Mouse (Mus musculus): ENCODE measurements at regions not wholly inside any gene's neighbourhood (a gene's known extent, or its start where the extent isn't known, plus 50 kb on each side); places are given as distances from the start of the nearest gene placed in this dataset.
A peak's percentile ranks its signal among the peaks of the same experiment; 100 is the strongest.

DNA sequence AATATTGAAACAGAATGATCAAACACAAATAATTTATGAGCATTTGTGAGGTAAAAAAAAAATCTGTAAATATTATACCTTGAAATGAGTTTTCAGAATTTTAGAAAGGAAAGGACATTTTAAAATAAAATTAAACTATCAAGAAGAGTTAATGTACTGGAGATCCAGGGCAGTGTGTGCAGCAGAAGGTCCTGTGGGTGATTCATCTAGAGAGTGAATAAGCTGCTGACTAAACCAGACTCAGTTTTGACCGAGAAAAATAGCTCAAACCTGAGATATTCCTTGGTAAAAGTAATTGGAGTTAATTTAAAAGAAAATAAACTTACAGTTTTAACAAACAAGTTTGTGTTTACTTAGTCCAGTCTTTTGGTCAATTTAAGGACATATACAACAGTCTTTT is 1118.6 kb upstream of the Celf2 start:
- H3K4me3 ChIP-seq (replicated peaks), result no peak overlapping the region
- 81% methylated on average over 1 of the region's 1 CpGs for WGBS
- no peaks in the 10 kb centered on the region for H3K36me3 ChIP-seq
- no peak for ATAC-seq
- no peak overlapping the region for H3K4me2 ChIP-seq (replicated peaks)
- H3K9me3 ChIP-seq, result no peaks in the 10 kb centered on the region
- H3K4me1 ChIP-seq (replicated peaks), result no peaks in the 10 kb centered on the region
- H3K27ac ChIP-seq, result no peak overlapping the region
- no peak overlapping the region for H3K9ac ChIP-seq
- no peaks in the 10 kb centered on the region for H3K27me3 ChIP-seq (replicated peaks)

DNA sequence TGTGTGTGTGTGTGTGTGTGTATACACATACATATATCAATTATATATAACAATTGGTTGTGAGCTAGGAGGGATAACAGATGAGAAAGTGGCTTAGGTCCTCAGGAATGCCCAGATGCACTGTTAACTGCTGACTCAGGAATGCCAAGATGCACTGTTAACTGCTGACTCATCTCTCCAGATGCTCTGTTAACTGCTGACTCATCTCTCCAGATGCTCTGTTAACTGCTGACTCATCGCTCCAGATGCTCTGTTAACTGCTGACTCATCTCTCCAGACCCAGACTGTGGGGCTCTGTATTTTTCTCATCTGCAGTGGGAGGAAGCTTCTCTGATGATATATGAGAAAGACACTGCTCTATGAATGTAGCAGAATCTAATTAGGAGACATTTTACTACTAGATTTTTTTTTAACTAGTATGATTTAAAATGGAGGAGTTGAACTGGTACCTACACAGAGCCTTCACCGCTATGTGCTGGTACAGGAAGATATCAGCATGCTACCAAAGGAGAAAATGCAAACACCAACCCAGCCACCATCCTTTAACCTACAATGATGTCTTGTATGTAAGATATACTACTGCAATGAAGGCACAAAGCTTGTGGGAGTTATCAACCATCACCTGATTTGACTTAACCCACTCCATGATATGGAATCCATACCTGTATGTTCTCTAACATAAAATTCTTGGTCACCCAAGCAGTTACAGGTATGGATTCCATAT is 1119.3 kb upstream of the Celf2 start:
- no peak for ATAC-seq
- Histone ChIP-seq H3K9ac (no peak overlapping the region), H3K9me3 (no peaks in the 10 kb centered on the region), H3K36me3 (no peaks in the 10 kb centered on the region), H3K27me3 (replicated peaks) (no peaks in the 10 kb centered on the region), H3K27ac (no peak overlapping the region), H3K4me1 (replicated peaks) (no peaks in the 10 kb centered on the region), H3K4me2 (replicated peaks) (no peak overlapping the region), H3K4me3 (replicated peaks) (no peak overlapping the region)
- WGBS, result 89% methylated on average over 2 of the region's 2 CpGs

DNA sequence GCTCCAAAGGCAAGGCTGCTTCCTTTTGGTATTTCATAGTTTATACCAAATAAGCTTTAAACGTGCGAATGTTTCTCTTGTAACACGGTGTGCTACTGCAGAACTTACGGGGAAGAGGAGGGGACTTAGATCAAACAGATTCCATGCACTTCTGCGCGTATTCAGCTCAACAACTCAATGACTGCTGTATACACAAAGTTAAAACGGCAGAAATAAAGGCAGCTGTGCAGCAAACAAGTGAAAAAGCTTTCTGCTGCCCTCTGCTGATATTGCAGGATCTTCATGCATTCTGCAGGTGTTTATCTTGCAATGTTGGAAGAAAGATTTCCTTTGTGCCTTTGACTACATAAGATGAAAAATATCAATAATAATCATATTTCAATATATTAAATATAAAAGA is 1128.7 kb upstream of the Celf2 start:
- Histone ChIP-seq H3K4me2 (replicated peaks) (0 out of 2 replicates have a peak overlapping the region, but pooled peaks have one; percentile 34), H3K9me3 (no peaks in the 10 kb centered on the region), H3K27ac (no peak overlapping the region), H3K27me3 (replicated peaks) (no peaks in the 10 kb centered on the region), H3K9ac (no peak overlapping the region), H3K4me3 (replicated peaks) (no peak overlapping the region), H3K4me1 (replicated peaks) (no peaks in the 10 kb centered on the region), H3K36me3 (no peaks in the 10 kb centered on the region)
- ATAC-seq, result no peak
- 14% methylated on average over 7 of the region's 7 CpGs for WGBS

DNA sequence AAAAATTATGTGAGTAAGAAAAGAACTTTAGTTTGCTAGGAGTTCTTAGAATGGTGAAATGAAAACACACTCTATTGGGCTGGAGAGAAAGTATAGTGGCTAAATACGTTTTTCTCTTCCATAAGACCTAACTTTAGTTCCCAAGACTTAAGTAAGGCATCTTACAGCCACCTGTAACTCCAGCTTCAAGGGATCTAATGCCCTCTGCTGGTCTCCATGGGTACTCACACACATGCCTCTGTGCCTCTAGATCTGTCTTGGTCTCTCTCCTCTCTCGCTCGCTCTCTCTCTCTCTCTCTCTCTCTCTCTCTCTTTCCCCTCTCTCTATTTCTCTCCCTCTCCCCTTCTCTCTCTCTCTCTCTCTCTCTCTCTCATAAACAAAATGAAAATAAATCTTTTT is 1129.9 kb upstream of the Celf2 start:
- Histone ChIP-seq H3K4me2 (replicated peaks) (no peak overlapping the region), H3K27ac (no peak overlapping the region), H3K27me3 (replicated peaks) (no peaks in the 10 kb centered on the region), H3K9me3 (no peaks in the 10 kb centered on the region), H3K4me3 (replicated peaks) (no peak overlapping the region), H3K36me3 (no peaks in the 10 kb centered on the region), H3K4me1 (replicated peaks) (no peaks in the 10 kb centered on the region), H3K9ac (no peak overlapping the region)
- WGBS, result 58% methylated on average over 3 of the region's 3 CpGs
- no peak for ATAC-seq

DNA sequence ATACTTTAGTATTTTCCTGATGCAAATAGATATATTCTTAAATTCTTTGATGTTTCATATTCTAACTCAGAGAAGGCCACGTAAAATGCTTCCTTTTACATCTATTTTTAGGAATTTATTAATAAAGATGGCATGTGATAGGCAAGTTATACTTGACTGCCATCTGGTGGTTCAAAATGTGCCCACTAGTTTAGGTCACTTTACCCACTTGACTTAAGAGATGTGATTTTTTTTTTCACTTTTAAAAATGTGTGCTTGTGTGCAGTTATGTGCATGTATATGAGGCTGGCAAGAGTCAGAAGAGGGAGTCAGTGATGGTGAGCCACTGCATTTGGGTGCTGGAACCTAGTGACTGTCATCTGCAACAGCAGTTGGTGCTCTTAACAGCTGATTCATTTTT is 1136.1 kb upstream of the Celf2 start:
- Histone ChIP-seq H3K4me2 (replicated peaks) (no peak overlapping the region), H3K4me1 (replicated peaks) (no peaks in the 10 kb centered on the region), H3K27me3 (replicated peaks) (no peaks in the 10 kb centered on the region), H3K36me3 (no peaks in the 10 kb centered on the region), H3K27ac (no peak overlapping the region), H3K9me3 (no peaks in the 10 kb centered on the region), H3K4me3 (replicated peaks) (no peak overlapping the region), H3K9ac (no peak overlapping the region)
- ATAC-seq, result no peak
- 34% methylated on average over 1 of the region's 1 CpGs for WGBS

DNA sequence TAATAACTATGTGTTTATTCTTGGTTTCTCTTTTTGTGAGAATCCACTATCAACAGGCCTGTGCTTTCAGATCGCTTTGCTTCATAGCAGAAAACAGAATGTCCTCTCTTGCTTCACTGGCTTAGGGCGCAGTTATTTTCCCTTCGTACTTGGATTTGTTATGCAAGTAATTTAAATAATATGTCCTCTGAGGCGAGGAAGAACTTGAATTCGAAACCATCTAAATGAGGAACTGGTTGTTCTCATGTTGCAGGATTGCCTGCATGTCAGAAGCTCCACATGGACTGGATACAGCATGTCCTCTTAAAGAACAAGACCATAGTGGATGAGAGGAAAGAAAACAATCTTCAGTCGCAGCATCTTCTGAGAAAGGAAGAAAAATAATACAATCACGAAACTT is 1151.2 kb upstream of the Celf2 start:
- Histone ChIP-seq H3K9me3 (no peaks in the 10 kb centered on the region), H3K27me3 (replicated peaks) (no peaks in the 10 kb centered on the region), H3K36me3 (no peaks in the 10 kb centered on the region), H3K9ac (no peak overlapping the region), H3K4me1 (replicated peaks) (no peaks in the 10 kb centered on the region), H3K4me2 (replicated peaks) (no peak overlapping the region), H3K4me3 (replicated peaks) (no peak overlapping the region), H3K27ac (no peak overlapping the region)
- no peak for ATAC-seq
- 82% methylated on average over 7 of the region's 7 CpGs for WGBS

DNA sequence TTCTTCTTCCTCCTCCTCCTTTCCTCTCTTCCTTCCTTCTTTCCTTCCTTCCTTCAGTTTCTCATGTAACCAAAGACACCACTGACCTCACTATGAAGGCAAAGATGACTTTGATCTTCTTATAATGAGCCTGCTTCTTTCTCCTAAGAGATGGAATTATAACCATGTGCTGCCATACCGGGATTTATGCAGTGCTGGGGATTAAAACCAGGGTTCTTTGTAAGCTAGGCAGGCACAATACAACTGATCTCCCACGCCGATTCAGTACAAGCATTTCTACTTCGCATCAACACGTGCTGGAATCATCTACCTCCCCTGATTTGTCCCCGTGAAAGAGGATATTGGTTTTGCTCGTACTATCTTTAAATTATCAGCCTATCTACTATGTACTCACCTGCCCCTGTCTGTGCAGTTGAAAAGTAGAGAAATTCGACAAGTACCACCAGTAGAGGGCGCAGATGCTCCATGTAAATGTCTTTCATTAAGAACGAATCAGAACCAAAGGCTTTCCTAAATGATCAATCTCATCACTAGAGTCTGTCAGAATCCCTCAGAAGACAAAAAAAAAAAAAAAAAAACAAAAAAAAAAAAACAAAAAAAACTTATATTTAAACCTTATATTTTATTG is 1164.5 kb upstream of the Celf2 start:
- no peak overlapping the region for H3K9ac ChIP-seq
- H3K27me3 ChIP-seq (replicated peaks), result no peaks in the 10 kb centered on the region
- 15% methylated on average over 10 of the region's 10 CpGs for WGBS
- no peaks in the 10 kb centered on the region for H3K36me3 ChIP-seq
- H3K27ac ChIP-seq, result no peak overlapping the region
- H3K9me3 ChIP-seq, result no peaks in the 10 kb centered on the region
- H3K4me1 ChIP-seq (replicated peaks), result no peaks in the 10 kb centered on the region
- H3K4me3 ChIP-seq (replicated peaks), result no peak overlapping the region
- 0 out of 2 replicates have a peak, but pooled peaks have one; percentile 47 for ATAC-seq
- H3K4me2 ChIP-seq (replicated peaks), result no peak overlapping the region

DNA sequence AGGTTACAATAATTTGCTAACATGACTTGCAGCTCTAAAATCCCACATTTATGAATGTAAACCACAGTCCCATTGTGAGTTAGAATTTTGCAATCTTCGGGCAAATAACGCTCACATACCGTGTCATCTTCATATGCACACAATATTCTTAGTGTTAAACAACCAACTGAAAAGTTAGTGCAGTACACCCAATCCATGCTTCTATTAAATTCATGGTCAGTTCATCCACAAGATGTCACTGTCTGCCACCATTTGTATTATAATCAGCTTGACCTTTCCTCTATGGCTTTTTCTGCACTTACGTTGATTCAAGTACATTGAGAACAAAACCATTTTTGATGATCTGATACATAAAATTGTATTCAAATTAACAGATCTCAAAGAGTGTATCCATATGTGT is 1166.2 kb upstream of the Celf2 start:
- Histone ChIP-seq H3K36me3 (no peaks in the 10 kb centered on the region), H3K4me2 (replicated peaks) (no peak overlapping the region), H3K9ac (no peak overlapping the region), H3K27ac (no peak overlapping the region), H3K9me3 (no peaks in the 10 kb centered on the region), H3K4me1 (replicated peaks) (no peaks in the 10 kb centered on the region), H3K27me3 (replicated peaks) (no peaks in the 10 kb centered on the region), H3K4me3 (replicated peaks) (no peak overlapping the region)
- ATAC-seq, result no peak
- 64% methylated on average over 4 of the region's 4 CpGs for WGBS

DNA sequence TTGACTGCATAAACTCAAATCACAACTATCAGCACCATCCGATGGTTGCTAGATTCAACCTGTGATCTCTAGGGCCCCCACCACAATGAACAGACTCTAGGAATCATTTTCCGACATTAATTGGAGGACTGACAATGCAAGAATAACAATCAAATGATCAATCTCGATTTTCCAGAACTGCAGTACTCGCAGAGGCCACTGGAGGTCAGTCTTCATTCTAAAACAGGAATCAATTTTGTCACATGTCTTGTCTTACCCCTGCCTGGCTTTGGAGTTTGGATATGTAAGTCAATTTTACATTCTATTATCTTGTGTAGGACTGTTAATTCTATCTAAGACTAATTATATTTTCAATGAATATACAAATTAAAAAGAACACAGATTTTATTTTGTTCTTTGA is 1167.2 kb upstream of the Celf2 start:
- no peak overlapping the region for H3K4me2 ChIP-seq (replicated peaks)
- WGBS, result 13% methylated on average over 4 of the region's 4 CpGs
- no peaks in the 10 kb centered on the region for H3K36me3 ChIP-seq
- H3K4me1 ChIP-seq (replicated peaks), result no peaks in the 10 kb centered on the region
- no peaks in the 10 kb centered on the region for H3K9me3 ChIP-seq
- H3K9ac ChIP-seq, result no peak overlapping the region
- no peak for ATAC-seq
- no peak overlapping the region for H3K27ac ChIP-seq
- H3K27me3 ChIP-seq (replicated peaks), result no peaks in the 10 kb centered on the region
- H3K4me3 ChIP-seq (replicated peaks), result no peak overlapping the region

DNA sequence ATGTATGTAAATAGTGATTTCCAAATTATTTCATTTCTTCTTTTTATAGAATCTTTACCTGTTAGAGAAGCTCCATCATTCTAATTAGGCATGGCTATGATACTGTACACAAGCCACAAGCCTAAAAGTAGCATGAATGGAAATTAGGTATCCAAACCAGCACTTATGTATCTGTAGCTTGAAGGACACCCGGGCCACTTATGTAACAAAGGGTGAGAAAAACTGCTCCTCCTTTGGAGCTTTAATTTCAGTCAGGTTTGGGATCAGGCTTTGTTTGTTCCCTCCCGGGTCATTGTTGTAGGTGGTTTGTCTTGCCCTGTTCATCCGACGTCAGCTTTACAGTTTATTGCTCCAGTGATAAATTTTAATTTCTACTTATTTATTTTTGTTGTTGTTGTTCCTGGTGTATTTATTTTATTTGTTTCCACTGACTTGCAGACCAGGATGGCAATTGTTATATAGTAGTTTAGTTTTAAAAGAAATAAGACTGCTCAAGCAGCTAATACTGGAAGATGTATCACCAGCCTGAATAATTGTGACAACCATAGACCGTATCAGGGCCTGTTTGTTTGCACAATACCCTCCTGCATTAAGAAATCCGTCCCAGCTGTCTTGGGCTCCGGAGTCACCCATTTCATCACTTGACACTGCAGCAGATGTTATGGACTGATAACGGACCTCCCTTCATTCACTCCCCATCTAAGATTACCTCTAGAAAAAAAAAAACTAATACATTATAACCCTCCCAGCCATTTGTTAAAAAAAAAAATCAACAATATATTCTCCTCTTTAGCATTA is 1181.7 kb upstream of the Celf2 start:
- H3K4me2 ChIP-seq (replicated peaks), result no peak overlapping the region
- ATAC-seq, result no peak
- no peaks in the 10 kb centered on the region for H3K4me1 ChIP-seq (replicated peaks)
- H3K4me3 ChIP-seq (replicated peaks), result no peak overlapping the region
- H3K27ac ChIP-seq, result no peak overlapping the region
- WGBS, result 50% methylated on average over 8 of the region's 8 CpGs
- no peaks in the 10 kb centered on the region for H3K27me3 ChIP-seq (replicated peaks)
- H3K36me3 ChIP-seq, result no peaks in the 10 kb centered on the region
- no peaks in the 10 kb centered on the region for H3K9me3 ChIP-seq
- H3K9ac ChIP-seq, result no peak overlapping the region

DNA sequence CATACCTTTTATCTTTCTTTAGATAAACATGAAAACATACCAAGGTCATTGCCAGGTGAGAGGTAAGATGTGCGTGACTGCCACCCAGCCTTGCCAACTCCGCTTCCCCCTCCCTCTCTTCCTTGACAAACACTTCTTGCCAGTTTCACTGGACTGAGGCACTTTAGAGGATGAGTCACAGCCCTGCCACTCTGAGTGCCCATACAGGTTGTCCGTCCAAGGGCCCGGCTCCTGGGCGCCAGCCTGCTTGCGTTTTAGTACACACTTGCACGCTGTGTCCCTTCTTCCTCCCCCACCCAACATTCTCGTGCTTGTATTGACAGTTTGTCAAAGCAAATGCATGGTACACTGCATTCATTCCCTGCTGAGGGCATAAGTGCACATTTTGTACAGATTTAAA is 1151.7 kb upstream of the 4930412O13Rik start:
- H3K9me3 ChIP-seq, result no peaks in the 10 kb centered on the region
- no peaks in the 10 kb centered on the region for H3K4me1 ChIP-seq (replicated peaks)
- ATAC-seq, result no peak
- WGBS, result 65% methylated on average over 8 of the region's 8 CpGs
- no peaks in the 10 kb centered on the region for H3K27me3 ChIP-seq (replicated peaks)
- no peak overlapping the region for H3K27ac ChIP-seq
- no peaks in the 10 kb centered on the region for H3K36me3 ChIP-seq
- no peak overlapping the region for H3K4me3 ChIP-seq (replicated peaks)
- no peak overlapping the region for H3K9ac ChIP-seq
- no peak overlapping the region for H3K4me2 ChIP-seq (replicated peaks)

DNA sequence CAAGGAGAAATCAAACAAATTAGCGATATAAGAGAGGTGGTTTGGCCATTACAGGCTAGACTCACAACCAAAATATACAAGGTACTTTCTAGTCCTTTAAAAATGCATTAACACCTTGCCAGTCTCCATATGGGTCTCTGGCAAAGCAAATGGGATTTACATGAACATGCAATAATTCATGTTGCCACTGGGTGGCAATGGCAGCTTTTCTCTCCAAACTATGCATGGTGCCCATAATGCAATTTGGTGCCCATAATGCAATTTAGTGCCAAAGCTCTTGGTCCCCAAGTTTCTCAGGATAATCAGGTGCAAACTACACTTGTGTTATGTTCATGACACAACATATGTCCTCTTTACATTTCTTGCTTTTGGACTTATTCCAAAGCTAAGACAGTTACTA is 1126.9 kb upstream of the 4930412O13Rik start:
- H3K36me3 ChIP-seq, result no peaks in the 10 kb centered on the region
- 17% methylated on average over 1 of the region's 1 CpGs for WGBS

More for the DNA sequence above, 1126.9 kb upstream of the 4930412O13Rik start:
- ATAC-seq, result no peak
- H3K27me3 ChIP-seq (replicated peaks), result no peaks in the 10 kb centered on the region
- no peaks in the 10 kb centered on the region for H3K9me3 ChIP-seq
- no peak overlapping the region for H3K27ac ChIP-seq
- H3K4me3 ChIP-seq (replicated peaks), result no peak overlapping the region
- H3K9ac ChIP-seq, result no peak overlapping the region
- no peak overlapping the region for H3K4me2 ChIP-seq (replicated peaks)
- H3K4me1 ChIP-seq (replicated peaks), result no peaks in the 10 kb centered on the region

Data from intestine, embryonic 15.5 days (tissue).